Mouse (Mus musculus) limb, embryonic 14.5 days (tissue): Measurements from ENCODE around the gene Gphn. TPM values are rescaled to one million over a fixed set of nuclear protein-coding genes. Genes with fewer than 3 reads are reported as not detected.

Source experiments
- ATAC-seq: fragments of 200-750 bp; cut with Nextera tagmentation; 2 replicates; pipeline ENCODE4 v1.8.0; 2017; ENCODE audit warnings: low read depth, moderate number of reproducible peaks, moderate TSS enrichment; ENCODE audit not compliant: low FRiP score
- DNase-seq: peaks from one replicate; pipeline ENCODE4 v3.0.0-alpha.2; 2015; ENCODE audit warnings: low spot score
- H3K27ac ChIP-seq: fragments of 300-500 bp; sonication (generic); replicated peaks from 2 replicates; pipeline ENCODE4 v1.5.1; 2014; ENCODE audit warnings: low read depth, mild to moderate bottlenecking, low read length, moderate library complexity, mixed read lengths
- H3K27me3 ChIP-seq: fragments of 300-500 bp; sonication (generic); 2 replicates; pipeline ENCODE4 v1.6.1; 2014; ENCODE audit warnings: low read length, mixed read lengths; ENCODE audit not compliant: control insufficient read depth, insufficient read depth
- H3K36me3 ChIP-seq: fragments of 300-500 bp; sonication (generic); 2 replicates; pipeline ENCODE4 v1.6.1; 2014; ENCODE audit warnings: mild to moderate bottlenecking, low read length, moderate library complexity, mixed read lengths; ENCODE audit not compliant: control insufficient read depth, insufficient read depth
- H3K4me1 ChIP-seq: fragments of 300-500 bp; sonication (generic); 2 replicates; pipeline ENCODE4 v1.6.1; 2014; ENCODE audit warnings: antibody characterized with exemption, low read length, mixed read lengths; ENCODE audit not compliant: control insufficient read depth, insufficient read depth
- H3K4me2 ChIP-seq: fragments of 300-500 bp; sonication (generic); replicated peaks from 2 replicates; pipeline ENCODE4 v1.6.1; 2014; ENCODE audit warnings: low read depth, mild to moderate bottlenecking, low read length, moderate library complexity; ENCODE audit not compliant: severe bottlenecking
- H3K4me3 ChIP-seq: fragments of 300-500 bp; sonication (generic); replicated peaks from 2 replicates; pipeline ENCODE4 v1.5.1; 2014; ENCODE audit warnings: low read length
- H3K9ac ChIP-seq: fragments of 300-500 bp; sonication (generic); 2 replicates; pipeline ENCODE4 v1.6.1; 2014; ENCODE audit warnings: mild to moderate bottlenecking, low read depth, low read length, moderate library complexity; ENCODE audit not compliant: severe bottlenecking
- H3K9me3 ChIP-seq: fragments of 300-500 bp; sonication (generic); 2 replicates; pipeline ENCODE4 v1.6.1; 2016; ENCODE audit warnings: low read length; ENCODE audit not compliant: control insufficient read depth
- POLR2A ChIP-seq: fragments of 200-500 bp; IDR thresholded peaks from 2 replicates; pipeline ENCODE4 v1.8.0; 2012; ENCODE audit warnings: inconsistent platforms, mild to moderate bottlenecking, moderate library complexity, borderline replicate concordance; ENCODE audit not compliant: insufficient read depth, insufficient read length; ENCODE audit errors: extremely low read depth
- WGBS: fragments of 180-500 bp; shearing (Covaris S2); extraction: QIAGEN DNeasy Blood & Tissue Kit; methylation state at CpG from one replicate; pipeline ENCODE4 v1.1.7; 2014; 5-methylcytosine and 5-hydroxymethylcytosine counted together
- polyA plus RNA-seq, 2 experiments: library from polyadenylated mRNA; depleted of rRNA in 1 of 2; stranded (reverse) in 1 of 2; unstranded in 1 of 2; fragments of >200 nt; fragmentation: Nextera tagmentation in 1 of 2; extraction: Ambion mirVana in 1 of 2; gene quantifications; 2 replicates each; pipeline versions ENCODE4 v1.2.1 to v1.2.3; 2012 to 2014

The Gphn gene
- polyA plus RNA-seq, 2 experiments: 16.4 to 18.9 TPM

DNA sequence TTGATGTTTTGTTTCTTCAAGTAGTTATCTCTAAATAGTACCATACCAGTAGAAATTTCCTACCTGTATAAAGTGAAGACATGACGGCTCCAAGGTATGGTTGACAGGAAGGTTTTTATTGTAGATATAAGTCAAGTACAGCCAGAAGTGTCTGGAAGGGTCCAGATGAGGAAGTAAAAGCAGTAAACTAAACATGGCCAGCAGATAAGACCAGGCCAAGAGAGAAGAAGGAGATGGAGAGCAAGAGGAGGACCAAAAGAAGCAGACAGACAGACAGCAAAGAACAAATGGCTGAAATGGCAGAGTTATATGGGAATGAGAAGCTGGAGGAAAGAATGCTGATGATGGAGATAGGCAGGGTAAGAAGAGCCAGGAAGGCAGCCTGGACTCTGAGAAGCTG, 419.1 kb downstream of the Gphn start:
- ATAC-seq (no peak), DNase-seq (no peak)
- Histone ChIP-seq H3K4me3 (no peak overlapping the region), H3K36me3 (no peaks in the 10 kb centered on the region), H3K9ac (no peak overlapping the region), H3K4me2 (no peak overlapping the region), H3K27me3 (no peaks in the 10 kb centered on the region), H3K27ac (no peak overlapping the region), H3K4me1 (no peaks in the 10 kb centered on the region), H3K9me3 (no peaks in the 10 kb centered on the region)
- WGBS: 90% methylated on average over 1 of the region's 1 CpGs
- TF ChIP-seq POLR2A: no peak

DNA sequence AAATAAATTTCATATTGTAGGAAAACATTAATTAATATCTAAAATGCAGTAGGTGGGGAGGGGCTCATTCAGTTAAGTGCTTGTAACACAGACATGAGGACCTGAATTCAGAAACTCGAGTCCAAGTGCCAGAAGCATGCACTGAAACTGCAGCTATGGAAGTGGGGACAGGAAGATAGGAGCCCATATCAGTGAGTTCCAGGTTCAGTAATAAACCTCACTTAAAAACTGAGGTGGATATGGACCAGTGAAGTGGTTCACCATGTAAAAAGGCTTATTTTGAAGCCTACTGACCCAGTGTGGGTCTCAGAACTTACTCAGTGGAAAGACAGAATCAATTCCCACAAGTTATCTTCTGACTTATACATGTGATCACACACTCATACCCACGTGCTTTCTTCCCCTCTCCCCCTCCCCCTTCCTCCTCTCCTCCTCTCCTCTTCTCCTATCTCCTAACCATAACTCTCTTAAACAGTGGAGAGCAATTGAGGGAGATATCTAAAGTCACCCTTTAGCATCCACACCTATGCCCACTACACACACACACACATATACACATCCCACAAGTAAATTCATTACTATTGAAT, 433.6 kb downstream of the Gphn start:
- H3K27ac ChIP-seq: no peak overlapping the region
- ATAC-seq (no peak), DNase-seq (no peak)
- no peaks in the 10 kb centered on the region for H3K36me3 ChIP-seq
- H3K9ac ChIP-seq: no peak overlapping the region
- WGBS: 55% methylated on average over 2 of the region's 2 CpGs
- H3K9me3 ChIP-seq: no peaks in the 10 kb centered on the region
- TF ChIP-seq POLR2A: no peak
- H3K4me1 ChIP-seq: no peaks in the 10 kb centered on the region
- H3K27me3 ChIP-seq: no peaks in the 10 kb centered on the region
- H3K4me3 ChIP-seq: no peak overlapping the region
- no peak overlapping the region for H3K4me2 ChIP-seq

DNA sequence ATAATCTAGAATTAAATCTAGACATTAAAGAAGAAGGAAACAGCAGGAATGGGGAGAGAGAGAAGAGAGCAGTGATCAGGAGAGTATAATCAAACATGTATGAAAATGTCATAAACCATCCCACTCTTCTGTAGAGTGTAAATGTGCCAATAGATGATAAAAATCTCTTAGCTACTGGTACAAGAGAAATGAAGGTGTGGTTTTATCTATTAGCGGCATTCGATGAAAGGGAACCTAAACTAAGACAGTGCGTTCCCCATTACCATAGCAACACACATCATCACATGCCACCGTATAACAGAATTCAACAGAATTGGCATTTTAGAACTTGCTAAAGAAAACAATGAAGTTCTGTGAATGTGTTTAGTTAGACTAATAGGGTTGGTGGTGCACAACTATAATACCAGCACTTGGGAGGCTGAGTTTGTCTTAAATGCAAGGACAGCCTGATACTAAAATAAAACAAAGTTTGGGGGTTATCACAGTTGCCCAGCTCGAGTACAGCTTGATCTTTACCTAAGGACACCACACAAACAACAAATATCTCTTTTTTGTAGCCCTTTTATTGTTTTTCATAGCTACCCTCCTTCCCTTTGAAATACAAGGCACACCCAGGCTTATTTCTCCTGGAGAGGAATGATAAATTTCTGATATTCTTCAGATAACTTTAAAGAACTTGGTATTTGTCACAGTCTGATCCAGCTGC, 452.1 kb downstream of the Gphn start:
- H3K4me2 ChIP-seq: no peak overlapping the region
- H3K9ac ChIP-seq: no peak overlapping the region
- no peak overlapping the region for H3K4me3 ChIP-seq
- no peaks in the 10 kb centered on the region for H3K27me3 ChIP-seq
- H3K9me3 ChIP-seq: no peaks in the 10 kb centered on the region
- no peaks in the 10 kb centered on the region for H3K4me1 ChIP-seq
- no peak for DNase-seq
- H3K36me3 ChIP-seq: no peaks in the 10 kb centered on the region
- H3K27ac ChIP-seq: no peak overlapping the region
- WGBS: 89% methylated on average over 5 of the region's 5 CpGs
- TF ChIP-seq POLR2A: no peak
- ATAC-seq: no peak

DNA sequence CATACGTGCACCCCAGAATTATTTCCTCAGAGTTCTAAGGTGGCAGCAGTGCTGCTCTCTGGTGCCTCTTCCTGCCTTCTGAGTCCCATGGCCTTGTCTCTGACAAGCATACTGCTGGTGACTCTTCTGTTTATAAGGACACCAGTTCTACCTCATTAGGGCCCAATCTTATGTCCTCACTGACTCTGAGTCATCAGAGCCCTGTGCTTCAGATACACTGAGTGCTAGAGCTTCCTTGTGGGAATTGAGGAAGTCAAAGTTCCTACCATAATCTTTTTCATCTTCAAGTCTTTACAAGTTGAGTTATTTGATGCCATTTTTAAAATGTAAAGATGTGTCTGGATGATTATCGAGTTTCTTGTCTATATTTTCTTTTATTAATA, 452.6 kb downstream of the Gphn start:
- Histone ChIP-seq H3K9me3 (no peaks in the 10 kb centered on the region), H3K36me3 (no peaks in the 10 kb centered on the region), H3K4me2 (no peak overlapping the region), H3K4me3 (no peak overlapping the region), H3K27ac (no peak overlapping the region), H3K9ac (no peak overlapping the region), H3K4me1 (no peaks in the 10 kb centered on the region), H3K27me3 (no peaks in the 10 kb centered on the region)
- no peak for ATAC-seq
- DNase-seq: no peak
- WGBS: 83% methylated on average over 2 of the region's 2 CpGs
- no peak for TF ChIP-seq POLR2A

DNA sequence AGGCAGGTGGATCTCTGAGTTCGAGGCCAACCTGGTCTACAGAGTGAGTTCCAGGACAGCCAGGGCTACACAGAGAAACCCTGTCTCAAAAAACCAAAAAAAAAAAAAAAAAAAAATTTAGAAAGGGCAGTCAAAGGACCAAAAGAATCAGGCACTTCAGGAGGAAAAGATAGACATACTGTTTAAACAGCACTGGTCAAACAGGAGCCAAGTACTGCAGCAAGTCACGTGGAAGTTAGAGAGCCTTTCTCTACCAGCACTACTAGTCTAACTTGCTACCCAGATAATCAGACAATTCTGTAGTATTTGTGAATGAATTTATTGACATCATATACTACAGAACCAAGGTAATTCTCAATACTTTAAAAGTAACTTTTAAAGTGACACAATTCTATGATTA, 454.9 kb downstream of the Gphn start:
- Histone ChIP-seq H3K4me3 (no peak overlapping the region), H3K27me3 (no peaks in the 10 kb centered on the region), H3K4me1 (no peaks in the 10 kb centered on the region), H3K4me2 (no peak overlapping the region), H3K36me3 (no peaks in the 10 kb centered on the region), H3K9ac (no peak overlapping the region), H3K9me3 (no peaks in the 10 kb centered on the region), H3K27ac (no peak overlapping the region)
- DNase-seq: no peak
- whole genome bisulfite sequencing: 84% methylated on average over 2 of the region's 2 CpGs
- no peak for ATAC-seq
- no peak for TF ChIP-seq POLR2A
